Mouse (Mus musculus) lung, embryonic 15.5 days (tissue): ENCODE data around the gene Ube2l6. TPM values are rescaled to one million over a fixed set of nuclear protein-coding genes. Genes with fewer than 3 reads are reported as not detected.

Experiments used
- ATAC-seq: fragments of 200-750 bp; cut with Nextera tagmentation; 2 replicates; pipeline ENCODE4 v1.8.0; 2017; ENCODE audit warnings: moderate number of reproducible peaks, borderline replicate concordance; ENCODE audit not compliant: low FRiP score, low TSS enrichment; ENCODE audit errors: extremely low read depth
- H3K27ac ChIP-seq: fragments of 300-500 bp; sonication (generic); 2 replicates; pipeline ENCODE4 v1.5.1; 2015; ENCODE audit warnings: moderate library complexity, mild to moderate bottlenecking, inconsistent platforms
- H3K27me3 ChIP-seq: fragments of 300-500 bp; sonication (generic); 2 replicates; pipeline ENCODE4 v1.6.1; 2015; ENCODE audit warnings: inconsistent platforms
- H3K36me3 ChIP-seq: fragments of 300-500 bp; sonication (generic); 2 replicates; pipeline ENCODE4 v1.6.1; 2015; ENCODE audit warnings: inconsistent platforms
- H3K4me1 ChIP-seq: fragments of 300-500 bp; sonication (generic); 2 replicates; pipeline ENCODE4 v1.6.1; 2015; ENCODE audit warnings: inconsistent platforms
- H3K4me2 ChIP-seq: fragments of 300-500 bp; sonication (generic); 2 replicates; pipeline ENCODE4 v1.6.1; 2015; ENCODE audit warnings: inconsistent platforms, mild to moderate bottlenecking, moderate library complexity
- H3K4me3 ChIP-seq: fragments of 300-500 bp; sonication (generic); 2 replicates; pipeline ENCODE4 v1.5.1; 2015; ENCODE audit warnings: mild to moderate bottlenecking, inconsistent platforms
- H3K9ac ChIP-seq: fragments of 300-500 bp; sonication (generic); 2 replicates; pipeline ENCODE4 v1.6.1; 2015; ENCODE audit warnings: inconsistent platforms
- H3K9me3 ChIP-seq: fragments of 300-500 bp; sonication (generic); 2 replicates; pipeline ENCODE4 v1.6.1; 2016; ENCODE audit warnings: inconsistent platforms
- WGBS: fragments of 180-500 bp; shearing (Covaris S2); methylation state at CpG from one replicate; pipeline ENCODE4 v1.1.7; 2015; 5-methylcytosine and 5-hydroxymethylcytosine counted together
- polyA plus RNA-seq: library from polyadenylated mRNA; unstranded; fragments of >200 nt; fragmentation: Nextera tagmentation; extraction: Ambion mirVana; gene quantifications from 2 replicates; pipeline ENCODE4 v1.2.1, GENCODE M21; 2015

Gene Ube2l6
- 63.8 and 63.9 TPM in 2 replicates for polyA plus RNA-seq

- Histone ChIP-seq H3K27me3 (no peaks in the 10 kb centered on the region), H3K4me2 (peak within 1 kb of the TSS; percentile 93), H3K36me3 (no peaks in the 10 kb centered on the region), H3K4me3 (peak within 1 kb of the TSS; percentile 66), H3K9me3 (no peaks in the 10 kb centered on the region), H3K27ac (peak within 1 kb of the TSS; percentile 76), H3K9ac (peak within 1 kb of the TSS; percentile 54), H3K4me1 (no peaks in the 10 kb centered on the region; the same call in 1 of the 2 replicates)
- 1% methylated on average over 21 of the region's 21 CpGs for WGBS
- peak; percentile 87 for ATAC-seq
Measured at GRCm38 (mm10) chr2:84798493-84798921, at the start of gene Ube2l6. Ube2l6 (plus strand) TSS chr2:84798828.

- no peak overlapping the region for H3K27ac ChIP-seq
- H3K9me3 ChIP-seq, result no peaks in the 10 kb centered on the region
- peak; percentile 76 for ATAC-seq
- no peak overlapping the region for H3K4me3 ChIP-seq
- 0 out of 2 replicates have a peak, but pooled peaks cover 3% of the 10 kb centered on the region for H3K4me1 ChIP-seq
- no peaks in the 10 kb centered on the region for H3K36me3 ChIP-seq
- no peak overlapping the region for H3K9ac ChIP-seq
- no peaks in the 10 kb centered on the region for H3K27me3 ChIP-seq
- H3K4me2 ChIP-seq, result no peak overlapping the region
- 54% methylated on average over 6 of the region's 6 CpGs for WGBS
Measured at GRCm38 (mm10) chr2:84750115-84750514, 48.5 kb upstream of the Ube2l6 start.

- Histone ChIP-seq H3K9ac (no peak overlapping the region), H3K27me3 (no peaks in the 10 kb centered on the region), H3K4me2 (no peak overlapping the region), H3K4me1 (no peaks in the 10 kb centered on the region), H3K36me3 (no peaks in the 10 kb centered on the region), H3K27ac (no peak overlapping the region), H3K9me3 (no peaks in the 10 kb centered on the region), H3K4me3 (no peak overlapping the region)
- ATAC-seq, result no peak
- 76% methylated on average over 5 of the region's 5 CpGs for WGBS
Measured at GRCm38 (mm10) chr2:84756245-84756644, 42.4 kb upstream of the Ube2l6 start.

- Histone ChIP-seq H3K9me3 (no peaks in the 10 kb centered on the region), H3K36me3 (no peaks in the 10 kb centered on the region), H3K4me3 (no peak overlapping the region), H3K27me3 (no peaks in the 10 kb centered on the region), H3K4me1 (no peaks in the 10 kb centered on the region), H3K9ac (no peak overlapping the region), H3K4me2 (no peak overlapping the region), H3K27ac (no peak overlapping the region)
- no peak for ATAC-seq
- 49% methylated on average over 7 of the region's 7 CpGs for WGBS
Measured at GRCm38 (mm10) chr2:84757026-84757682, 41.5 kb upstream of the Ube2l6 start.

- H3K36me3 ChIP-seq, result no peaks in the 10 kb centered on the region
- H3K4me1 ChIP-seq, result no peaks in the 10 kb centered on the region
- peak; percentile 57; the same call in 1 of the 2 replicates for ATAC-seq
- H3K27ac ChIP-seq, result no peak overlapping the region
- H3K9me3 ChIP-seq, result no peaks in the 10 kb centered on the region
- 1% methylated on average over 2 of the region's 2 CpGs for WGBS
- no peak overlapping the region for H3K4me3 ChIP-seq
- no peaks in the 10 kb centered on the region for H3K27me3 ChIP-seq
- H3K4me2 ChIP-seq, result no peak overlapping the region
- no peak overlapping the region for H3K9ac ChIP-seq
Measured at GRCm38 (mm10) chr2:84758542-84759127, 40.0 kb upstream of the Ube2l6 start.

- no peaks in the 10 kb centered on the region for H3K36me3 ChIP-seq
Measured at GRCm38 (mm10) chr2:84760777-84761176, 37.9 kb upstream of the Ube2l6 start.

GRCm38 (mm10) chr2:84761309-84761708 is 37.3 kb upstream of the Ube2l6 start:
- Histone ChIP-seq H3K36me3 (no peaks in the 10 kb centered on the region), H3K4me2 (no peak overlapping the region), H3K27me3 (no peaks in the 10 kb centered on the region), H3K9me3 (no peaks in the 10 kb centered on the region), H3K27ac (no peak overlapping the region), H3K4me3 (no peak overlapping the region), H3K9ac (no peak overlapping the region), H3K4me1 (no peaks in the 10 kb centered on the region)
- no peak for ATAC-seq
- WGBS, result 68% methylated on average over 3 of the region's 3 CpGs

More at GRCm38 (mm10) chr2:84760777-84761176, 37.9 kb upstream of the Ube2l6 start:
- Histone ChIP-seq H3K4me1 (no peaks in the 10 kb centered on the region), H3K9ac (no peak overlapping the region), H3K4me3 (no peak overlapping the region), H3K4me2 (no peak overlapping the region), H3K9me3 (no peaks in the 10 kb centered on the region), H3K27me3 (no peaks in the 10 kb centered on the region), H3K27ac (no peak overlapping the region)
- WGBS, result 63% methylated on average over 8 of the region's 8 CpGs
- no peak for ATAC-seq

GRCm38 (mm10) chr2:84761840-84762239 is 36.8 kb upstream of the Ube2l6 start:
- ATAC-seq, result no peak
- Histone ChIP-seq H3K4me2 (no peak overlapping the region), H3K27me3 (no peaks in the 10 kb centered on the region), H3K4me1 (no peaks in the 10 kb centered on the region), H3K4me3 (no peak overlapping the region), H3K36me3 (no peaks in the 10 kb centered on the region), H3K27ac (no peak overlapping the region), H3K9me3 (no peaks in the 10 kb centered on the region), H3K9ac (no peak overlapping the region)
- WGBS, result 73% methylated on average over 1 of the region's 1 CpGs

GRCm38 (mm10) chr2:84762295-84762694 is 36.3 kb upstream of the Ube2l6 start:
- no peaks in the 10 kb centered on the region for H3K4me1 ChIP-seq
- no peak overlapping the region for H3K4me2 ChIP-seq
- ATAC-seq, result no peak
- H3K27ac ChIP-seq, result no peak overlapping the region
- no peaks in the 10 kb centered on the region for H3K9me3 ChIP-seq
- no peaks in the 10 kb centered on the region for H3K27me3 ChIP-seq
- no peaks in the 10 kb centered on the region for H3K36me3 ChIP-seq
- 54% methylated on average over 4 of the region's 4 CpGs for WGBS
- H3K4me3 ChIP-seq, result no peak overlapping the region
- no peak overlapping the region for H3K9ac ChIP-seq

GRCm38 (mm10) chr2:84762818-84763217 is 35.8 kb upstream of the Ube2l6 start:
- WGBS, result 6% methylated on average over 1 of the region's 1 CpGs
- no peak overlapping the region for H3K4me2 ChIP-seq
- no peaks in the 10 kb centered on the region for H3K27me3 ChIP-seq
- H3K4me1 ChIP-seq, result no peaks in the 10 kb centered on the region
- H3K36me3 ChIP-seq, result no peaks in the 10 kb centered on the region
- H3K27ac ChIP-seq, result no peak overlapping the region
- H3K9ac ChIP-seq, result no peak overlapping the region
- ATAC-seq, result no peak
- no peaks in the 10 kb centered on the region for H3K9me3 ChIP-seq
- no peak overlapping the region for H3K4me3 ChIP-seq

GRCm38 (mm10) chr2:84770501-84770900 is 28.1 kb upstream of the Ube2l6 start:
- Histone ChIP-seq H3K36me3 (0 out of 2 replicates have a peak, but pooled peaks cover 5% of the 10 kb centered on the region), H3K27me3 (no peaks in the 10 kb centered on the region), H3K4me1 (peaks cover 12% of the 10 kb centered on the region), H3K4me2 (no peak overlapping the region), H3K27ac (no peak overlapping the region), H3K9ac (no peak overlapping the region), H3K4me3 (no peak overlapping the region), H3K9me3 (no peaks in the 10 kb centered on the region)
- WGBS, result 76% methylated on average over 6 of the region's 6 CpGs
- no peak for ATAC-seq

GRCm38 (mm10) chr2:84772454-84772853 is 26.2 kb upstream of the Ube2l6 start:
- ATAC-seq, result no peak
- 84% methylated on average over 4 of the region's 4 CpGs for WGBS
- Histone ChIP-seq H3K4me3 (no peak overlapping the region), H3K27ac (no peak overlapping the region), H3K27me3 (no peaks in the 10 kb centered on the region), H3K4me2 (no peak overlapping the region), H3K4me1 (peaks cover 14% of the 10 kb centered on the region), H3K36me3 (0 out of 2 replicates have a peak, but pooled peaks cover 5% of the 10 kb centered on the region), H3K9ac (no peak overlapping the region), H3K9me3 (no peaks in the 10 kb centered on the region)
